8 mouse cellular contexts compared by ENCODE assay signal in the genomic region with DNA sequence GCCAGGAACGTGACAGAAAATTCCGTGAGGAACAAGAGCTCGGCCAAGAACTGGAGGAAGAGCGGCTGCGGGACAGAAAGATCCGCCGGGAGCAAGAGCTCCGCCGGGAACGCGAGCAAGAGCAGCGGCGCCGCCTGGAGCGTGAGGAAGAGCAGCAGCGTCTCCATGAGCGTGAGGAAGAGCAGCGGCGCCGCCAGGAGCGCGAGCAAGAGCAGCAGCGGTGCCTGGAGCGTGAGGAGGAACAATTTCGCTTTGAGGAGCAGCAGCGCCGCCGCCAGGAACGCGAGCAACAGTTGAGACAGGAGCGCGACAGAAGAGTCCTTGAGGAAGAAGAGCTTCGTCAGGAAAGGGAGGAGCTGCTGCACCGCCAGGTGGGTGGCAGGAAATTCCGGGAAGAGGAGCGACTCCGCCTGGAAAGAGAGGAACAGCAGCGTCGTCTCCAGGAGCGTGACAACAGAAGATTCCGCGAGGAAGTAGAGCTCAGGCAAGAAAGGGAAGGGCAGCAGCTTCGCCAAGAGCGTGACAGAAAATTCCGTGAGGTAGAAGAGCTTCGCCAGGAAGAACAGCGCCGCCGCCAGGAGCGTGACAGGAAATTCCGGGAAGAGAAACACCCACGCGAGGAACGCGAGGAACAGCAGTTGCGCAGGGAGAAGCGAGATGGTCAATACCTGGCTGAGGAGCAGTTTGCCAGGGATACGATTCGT. TPM values are rescaled to one million over a fixed set of nuclear protein-coding genes. Genes with fewer than 3 reads are reported as not detected.
DNase-seq lines count a peak whose midpoint lies in the region; ATAC-seq and TF ChIP-seq lines count a peak whose summit lies in the region.

No protein-coding gene starts in this region.

- peak overlapping the region; percentile 96 for H3K4me2 ChIP-seq in forebrain, embryonic 14.5 days (ENCODE audit: low read length)

- H3K4me1 ChIP-seq in brown adipose tissue, adult 24 weeks (ENCODE audit: control insufficient read depth, insufficient read depth, insufficient read length, low read length) = peaks cover 11% of the 10 kb centered on the region
- peaks cover 8% of the 10 kb centered on the region; the same call in 1 of the 2 replicates for H3K4me1 ChIP-seq in forebrain, embryonic 14.5 days (ENCODE audit: control insufficient read depth, insufficient read depth, low read length)
- H3K4me1 ChIP-seq in olfactory bulb, adult 2 months (ENCODE audit: control insufficient read depth, insufficient read depth, low read length) = peaks cover 29% of the 10 kb centered on the region

- H3K36me3 ChIP-seq in C2C12 (ENCODE audit: control insufficient read depth, insufficient read depth) = no peaks in the 10 kb centered on the region
- no peaks in the 10 kb centered on the region for H3K36me3 ChIP-seq in forebrain, embryonic 14.5 days (ENCODE audit: control insufficient read depth, insufficient read depth, low read length)

- H3K79me3 ChIP-seq in C2C12 (ENCODE audit: low read depth) = no peaks in the 10 kb centered on the region

- WGBS in forebrain, embryonic 14.5 days = under 1% methylated on average over 59 of the region's 59 CpGs
- under 1% methylated on average over 59 of the region's 59 CpGs for whole genome bisulfite sequencing in olfactory bulb, adult 2 months

- peaks cover 17% of the 10 kb centered on the region for H3K27me3 ChIP-seq in C2C12 (ENCODE audit: control insufficient read depth, insufficient read depth, insufficient read length)
- H3K27me3 ChIP-seq in forebrain, embryonic 14.5 days (replicated peaks; ENCODE audit: control insufficient read depth, insufficient read depth, low read length) = peaks cover 17% of the 10 kb centered on the region; the same call in 1 of the 2 replicates

- no peak overlapping the region for H3K4me3 ChIP-seq in C2C12 (ENCODE audit: insufficient read depth, poor library complexity, severe bottlenecking)
- peak overlapping the region; percentile 57 for H3K4me3 ChIP-seq in brown adipose tissue, adult 24 weeks (ENCODE audit: insufficient read depth, low read depth, low read length)
- peak overlapping the region; percentile 60 for H3K4me3 ChIP-seq in forebrain, embryonic 14.5 days (ENCODE audit: low read depth, low read length)
- H3K4me3 ChIP-seq in layer of hippocampus, adult 2 months = peak overlapping the region; percentile 55
- H3K4me3 ChIP-seq in olfactory bulb, adult 2 months (ENCODE audit: insufficient read depth, low read depth, low read length) = peak overlapping the region; percentile 54

- peak; percentile 73 for ATAC-seq in forebrain, embryonic 14.5 days
- no peak for ATAC-seq in erythroid progenitor cell, adult 5-6 weeks (replicated peaks; ENCODE audit: low FRiP score, poor library complexity, severe bottlenecking)

- H3ac ChIP-seq in C2C12 (ENCODE audit: control insufficient read depth, insufficient read length, low read depth) = peak overlapping the region; percentile 41

- TF ChIP-seq CTCF in C2C12 (IDR thresholded peaks at IDR 0.05; ENCODE audit: control insufficient read depth, insufficient read depth, insufficient read length) = peak; percentile 21
- TF ChIP-seq CTCF in layer of hippocampus, adult 2 months (conservative IDR thresholded peaks at IDR 0.05) = peak; percentile 67
- peak; percentile 50 for TF ChIP-seq CTCF in olfactory bulb, adult 2 months (IDR thresholded peaks at IDR 0.05; ENCODE audit: insufficient read depth, low read depth, low read length)

- no peaks in the 10 kb centered on the region for H3K79me2 ChIP-seq in C2C12 (ENCODE audit: control insufficient read depth, insufficient read depth)

- peak; percentile 87 for DNase-seq in forebrain, embryonic 14.5 days (ENCODE audit: low spot score)
- DNase-seq in heart, postnatal 4 days = peak; percentile 45
- peak; percentile 60 to 68 for DNase-seq in layer of hippocampus, adult 2 months (ENCODE audit: low spot score in 2 of 2)
- DNase-seq in lung, adult 18-20 months = peak; percentile 73 to 77

- no peak overlapping the region for H3K27ac ChIP-seq in brown adipose tissue, adult 24 weeks (replicated peaks; ENCODE audit: low read depth, low read length)
- no peak overlapping the region for H3K27ac ChIP-seq in forebrain, embryonic 14.5 days (ENCODE audit: low read depth, low read length)
- peak overlapping the region; percentile 58 for H3K27ac ChIP-seq in layer of hippocampus, adult 2 months
- peak overlapping the region; percentile 9; the same call in 1 of the 2 replicates for H3K27ac ChIP-seq in olfactory bulb, adult 2 months (ENCODE audit: insufficient read depth, low read depth, low read length)

- TF ChIP-seq POLR2A in olfactory bulb, adult 2 months (IDR thresholded peaks at IDR 0.05; ENCODE audit: insufficient read depth, low read depth, low read length) = 0 out of 2 replicates have a peak, but pooled peaks have one; percentile 27

- peak overlapping the region; percentile 51 for H3K9ac ChIP-seq in forebrain, embryonic 14.5 days (ENCODE audit: low read length)

- H3K9me3 ChIP-seq in forebrain, embryonic 14.5 days (replicated peaks; ENCODE audit: control insufficient read depth, low read length) = no peaks in the 10 kb centered on the region

TF ChIP-seq in C2C12, 6 proteins besides CTCF, POLR2A, EP300 and RAD21:
- TF ChIP-seq MAX (IDR thresholded peaks at IDR 0.05) (no peak), FOSL1 (IDR thresholded peaks at IDR 0.05; ENCODE audit: insufficient read depth, low read length, poor library complexity, severe bottlenecking) (no peak), MYOG (IDR thresholded peaks at IDR 0.05; ENCODE audit: control insufficient read depth, extremely low read depth, insufficient read length) (no peak), MYOD1 (IDR thresholded peaks at IDR 0.05; ENCODE audit: control insufficient read depth, insufficient read length, low read depth) (no peak), CEBPB (IDR thresholded peaks at IDR 0.05; ENCODE audit: low read depth) (no peak), USF1 (IDR thresholded peaks at IDR 0.05; ENCODE audit: low read depth) (no peak)
TF ChIP-seq in C2C12: peak in this region for 0.

RNA-seq across cellular contexts. Expression of a gene that starts 5.2 kb away (rescaled TPM):
- polyA plus RNA-seq in C2C12 (2012; fragmentation: generic; extraction: Trizol) = 0.04 TPM
- polyA plus RNA-seq in brown adipose tissue, adult 24 weeks (2012; ENCODE audit: insufficient read depth, insufficient read length, missing spikeins) = 0.33 TPM in 1 of 2 replicates, not detected in the other
- 0.32 and 0.52 TPM in 2 replicates for polyA plus RNA-seq in forebrain, embryonic 14.5 days (2014; fragmentation: Nextera tagmentation; extraction: Ambion mirVana)
- total RNA-seq in heart, postnatal 4 days (2021) = under 1 TPM; 0.20 to 0.26 TPM
- 1 to 10 TPM; 1.4 to 1.6 TPM for total RNA-seq in layer of hippocampus, adult 2 months (2021)
- not detected in 2 replicates for polyA plus RNA-seq in olfactory bulb, adult 2 months (2012; ENCODE audit: insufficient read depth, insufficient read length, low replicate concordance, missing spikeins)
- not detected in 2 replicates for total RNA-seq in erythroid progenitor cell, adult 5-6 weeks (2015; ENCODE audit: low replicate concordance)
- 0.26 TPM in 1 of 2 replicates, not detected in the other for total RNA-seq in erythroid progenitor cell, adult 5-6 weeks (2017; ENCODE audit: low replicate concordance)

RNA-seq across cellular contexts. Expression of a gene that starts 21.3 kb away (rescaled TPM):
- polyA plus RNA-seq in C2C12 (2012; fragmentation: generic; extraction: Trizol) = not detected
- polyA plus RNA-seq in brown adipose tissue, adult 24 weeks (2012; ENCODE audit: insufficient read depth, insufficient read length, missing spikeins) = not detected in 2 replicates
- polyA plus RNA-seq in forebrain, embryonic 14.5 days (2014; fragmentation: Nextera tagmentation; extraction: Ambion mirVana) = not detected in 2 replicates
- total RNA-seq in heart, postnatal 4 days (2021) = not detected
- total RNA-seq in layer of hippocampus, adult 2 months (2021) = not detected
- polyA plus RNA-seq in olfactory bulb, adult 2 months (2012; ENCODE audit: insufficient read depth, insufficient read length, low replicate concordance, missing spikeins) = not detected in 2 replicates
- not detected in 2 replicates for total RNA-seq in erythroid progenitor cell, adult 5-6 weeks (2015; ENCODE audit: low replicate concordance)
- not detected in 2 replicates for total RNA-seq in erythroid progenitor cell, adult 5-6 weeks (2017; ENCODE audit: low replicate concordance)

RNA-seq across cellular contexts. Expression of a gene that starts 53.8 kb away (rescaled TPM):
- polyA plus RNA-seq in C2C12 (2012; fragmentation: generic; extraction: Trizol) = not detected
- not detected in 2 replicates for polyA plus RNA-seq in brown adipose tissue, adult 24 weeks (2012; ENCODE audit: insufficient read depth, insufficient read length, missing spikeins)
- not detected in 2 replicates for polyA plus RNA-seq in forebrain, embryonic 14.5 days (2014; fragmentation: Nextera tagmentation; extraction: Ambion mirVana)
- not detected for total RNA-seq in heart, postnatal 4 days (2021)
- not detected for total RNA-seq in layer of hippocampus, adult 2 months (2021)
- polyA plus RNA-seq in olfactory bulb, adult 2 months (2012; ENCODE audit: insufficient read depth, insufficient read length, low replicate concordance, missing spikeins) = not detected in 2 replicates
- total RNA-seq in erythroid progenitor cell, adult 5-6 weeks (2015; ENCODE audit: low replicate concordance) = not detected in 2 replicates
- total RNA-seq in erythroid progenitor cell, adult 5-6 weeks (2017; ENCODE audit: low replicate concordance) = not detected in 2 replicates

Comparison
In these comparisons a context has a peak if more than half of its experiments do, and no peak if none do; other contexts are left out.
1. H3K27ac ChIP-seq: peak in layer of hippocampus, adult 2 months (single experiment) and olfactory bulb, adult 2 months (single experiment); none in brown adipose tissue, adult 24 weeks (single experiment) and forebrain, embryonic 14.5 days (single experiment).
2. Peak in every context shown above with its lines, with median percentiles within 50 percentile points of each other: CTCF ChIP-seq and DNase-seq.